Mouse (Mus musculus) midbrain, embryonic 14.5 days (tissue): Measurements from ENCODE around the gene Nme7. TPM values are rescaled to one million over a fixed set of nuclear protein-coding genes. Genes with fewer than 3 reads are reported as not detected.

Source experiments
- ATAC-seq: fragments of 200-750 bp; cut with Nextera tagmentation; 2 replicates; pipeline ENCODE4 v1.8.0; 2017; ENCODE audit warnings: moderate number of reproducible peaks, moderate library complexity; ENCODE audit not compliant: low FRiP score, low TSS enrichment
- DNase-seq: peaks from one replicate; pipeline ENCODE4 v3.0.0-alpha.2; 2015
- H3K27ac ChIP-seq: fragments of 300-500 bp; sonication (generic); replicated peaks from 2 replicates; pipeline ENCODE4 v1.5.1; 2014; ENCODE audit warnings: mild to moderate bottlenecking, low read depth, low read length, moderate library complexity
- H3K27me3 ChIP-seq: fragments of 300-500 bp; sonication (generic); 2 replicates; pipeline ENCODE4 v1.6.1; 2014; ENCODE audit warnings: low read length, control low read depth, mixed read lengths; ENCODE audit not compliant: control insufficient read depth, insufficient read depth
- H3K36me3 ChIP-seq: fragments of 300-500 bp; sonication (generic); 2 replicates; pipeline ENCODE4 v1.6.1; 2014; ENCODE audit warnings: low read length, control low read depth; ENCODE audit not compliant: control insufficient read depth, insufficient read depth
- H3K4me1 ChIP-seq: fragments of 300-500 bp; sonication (generic); 2 replicates; pipeline ENCODE4 v1.6.1; 2014; ENCODE audit warnings: mild to moderate bottlenecking, antibody characterized with exemption, low read length, control low read depth; ENCODE audit not compliant: control insufficient read depth, insufficient read depth
- H3K4me2 ChIP-seq: fragments of 300-500 bp; sonication (generic); 2 replicates; pipeline ENCODE4 v1.6.1; 2014; ENCODE audit warnings: mild to moderate bottlenecking, low read length, moderate library complexity
- H3K4me3 ChIP-seq: fragments of 300-500 bp; sonication (generic); replicated peaks from 2 replicates; pipeline ENCODE4 v1.5.1; 2014; ENCODE audit warnings: low read depth, low read length
- H3K9ac ChIP-seq: fragments of 300-500 bp; sonication (generic); replicated peaks from 2 replicates; pipeline ENCODE4 v1.6.1; 2014; ENCODE audit warnings: mild to moderate bottlenecking, low read length, moderate library complexity
- H3K9me3 ChIP-seq: fragments of 300-500 bp; sonication (generic); 2 replicates; pipeline ENCODE4 v1.6.1; 2016; ENCODE audit warnings: low read length, control low read depth, mixed read lengths; ENCODE audit not compliant: control insufficient read depth
- whole genome bisulfite sequencing: fragments of 180-500 bp; shearing (Covaris S2); extraction: QIAGEN DNeasy Blood & Tissue Kit; methylation state at CpG from one replicate; pipeline ENCODE4 v1.1.7; 2014; 5-methylcytosine and 5-hydroxymethylcytosine counted together
- polyA plus RNA-seq: library from polyadenylated mRNA; unstranded; fragments of >200 nt; fragmentation: Nextera tagmentation; extraction: Ambion mirVana; gene quantifications from 2 replicates; pipeline ENCODE4 v1.2.1, GENCODE M21; 2014

The Nme7 gene
- polyA plus RNA-seq, 1 experiment from 2014 or later, result 29.4 TPM

- peaks cover 8% of the 10 kb centered on the region for H3K4me1 ChIP-seq
- 66% methylated on average over 3 of the region's 3 CpGs for WGBS
- ATAC-seq (no peak), DNase-seq (no peak)
- no peaks in the 10 kb centered on the region for H3K9me3 ChIP-seq
- H3K4me3 ChIP-seq, result no peak overlapping the region
- H3K36me3 ChIP-seq, result no peaks in the 10 kb centered on the region
- no peaks in the 10 kb centered on the region for H3K27me3 ChIP-seq
- no peak overlapping the region for H3K9ac ChIP-seq
- H3K27ac ChIP-seq, result no peak overlapping the region
- H3K4me2 ChIP-seq, result no peak overlapping the region
Observed at GRCm38 (mm10) chr1:164357995-164358394, 54.1 kb downstream of the Nme7 start.

- H3K4me3 ChIP-seq, result no peak overlapping the region
- peaks cover 10% of the 10 kb centered on the region for H3K4me1 ChIP-seq
- H3K36me3 ChIP-seq, result no peaks in the 10 kb centered on the region
- no peak; the same call in 1 of the 2 replicates for ATAC-seq
- WGBS, result 10% methylated on average over 2 of the region's 2 CpGs
- no peak overlapping the region for H3K9ac ChIP-seq
- no peak overlapping the region for H3K27ac ChIP-seq
- no peaks in the 10 kb centered on the region for H3K9me3 ChIP-seq
- DNase-seq, result peak; percentile 50
- no peak overlapping the region for H3K4me2 ChIP-seq
- H3K27me3 ChIP-seq, result no peaks in the 10 kb centered on the region
Observed at GRCm38 (mm10) chr1:164361997-164362396, 58.1 kb downstream of the Nme7 start.

DNA sequence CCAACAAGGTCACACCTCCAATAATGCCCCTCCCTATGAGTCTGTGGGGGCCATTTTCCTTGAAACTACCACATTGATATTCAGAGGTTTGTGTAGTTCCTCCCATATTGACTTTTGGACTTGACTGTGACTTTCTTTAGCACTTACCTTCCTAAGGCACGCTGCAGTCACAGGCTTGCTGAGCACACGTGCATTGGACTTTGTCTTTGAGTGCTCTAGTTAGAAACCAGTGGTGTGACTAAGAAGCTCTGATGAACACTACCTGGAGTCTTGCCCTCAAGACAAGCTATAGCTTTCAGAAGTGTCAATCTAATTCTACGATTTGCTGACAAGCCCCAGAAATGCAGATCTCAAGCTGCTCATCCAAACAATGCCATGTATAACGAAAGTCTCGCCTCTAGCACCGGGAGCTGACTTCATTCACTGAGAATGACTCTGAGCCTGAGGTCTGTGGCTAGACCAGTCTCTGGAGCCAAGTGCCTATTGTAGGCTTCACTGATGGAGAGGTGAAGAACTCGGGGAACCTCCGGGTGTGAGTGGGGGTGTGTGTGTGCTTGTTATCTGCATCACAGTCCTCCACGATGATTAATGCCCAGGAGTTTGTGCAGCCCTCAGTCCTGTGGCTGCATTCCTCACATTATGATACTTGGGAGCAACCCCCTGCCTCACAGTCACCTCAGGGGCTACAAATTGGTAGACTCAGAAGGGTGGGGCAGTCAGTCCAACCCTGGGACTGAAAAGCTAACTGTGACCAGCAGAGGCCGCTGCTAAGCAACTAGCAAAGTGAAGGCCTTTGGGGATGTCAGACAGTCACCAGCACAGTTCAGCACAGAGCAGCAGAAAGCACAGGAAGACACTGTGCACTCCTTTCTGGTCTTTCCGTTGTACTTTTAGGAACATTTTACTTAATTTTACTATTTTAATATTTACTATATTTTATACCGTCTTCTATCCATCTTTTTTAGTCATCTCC, 62.5 kb downstream of the Nme7 start:
- Histone ChIP-seq H3K9ac (no peak overlapping the region), H3K4me2 (no peak overlapping the region), H3K4me1 (peaks cover 10% of the 10 kb centered on the region), H3K4me3 (no peak overlapping the region), H3K27me3 (no peaks in the 10 kb centered on the region), H3K9me3 (no peaks in the 10 kb centered on the region), H3K27ac (no peak overlapping the region), H3K36me3 (no peaks in the 10 kb centered on the region)
- 77% methylated on average over 12 of the region's 12 CpGs for WGBS
- DNase-seq, result peak; percentile 81
- peak; percentile 62; the same call in 1 of the 2 replicates for ATAC-seq

DNA sequence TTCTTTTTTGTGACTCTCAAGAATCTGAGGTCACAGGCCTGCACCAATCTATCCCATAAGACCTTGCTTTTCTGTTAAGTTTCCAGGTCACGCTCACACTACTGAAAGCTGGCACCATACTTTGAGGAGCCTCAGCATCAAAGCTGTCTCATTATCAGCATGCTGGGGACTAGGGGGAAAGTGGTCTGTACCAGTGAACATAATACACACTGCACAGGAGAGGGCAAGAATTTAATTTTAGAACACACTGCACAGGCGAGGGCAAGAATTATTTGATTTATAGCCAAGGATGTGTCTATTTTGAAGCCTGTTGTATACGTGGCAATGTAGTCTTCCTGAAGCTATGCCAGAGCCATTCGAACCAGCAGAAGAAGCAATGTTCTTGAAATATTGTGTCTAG, 64.2 kb downstream of the Nme7 start:
- H3K9ac ChIP-seq, result no peak overlapping the region
- H3K4me3 ChIP-seq, result no peak overlapping the region
- no peak for DNase-seq
- peaks cover 4% of the 10 kb centered on the region; the same call in 1 of the 2 replicates for H3K36me3 ChIP-seq
- H3K4me1 ChIP-seq, result 0 out of 2 replicates have a peak, but pooled peaks cover under 1% of the 10 kb centered on the region
- no peak overlapping the region for H3K4me2 ChIP-seq
- H3K9me3 ChIP-seq, result no peaks in the 10 kb centered on the region
- no peak for ATAC-seq
- 90% methylated on average over 4 of the region's 4 CpGs for WGBS
- no peaks in the 10 kb centered on the region for H3K27me3 ChIP-seq
- H3K27ac ChIP-seq, result no peak overlapping the region

DNA sequence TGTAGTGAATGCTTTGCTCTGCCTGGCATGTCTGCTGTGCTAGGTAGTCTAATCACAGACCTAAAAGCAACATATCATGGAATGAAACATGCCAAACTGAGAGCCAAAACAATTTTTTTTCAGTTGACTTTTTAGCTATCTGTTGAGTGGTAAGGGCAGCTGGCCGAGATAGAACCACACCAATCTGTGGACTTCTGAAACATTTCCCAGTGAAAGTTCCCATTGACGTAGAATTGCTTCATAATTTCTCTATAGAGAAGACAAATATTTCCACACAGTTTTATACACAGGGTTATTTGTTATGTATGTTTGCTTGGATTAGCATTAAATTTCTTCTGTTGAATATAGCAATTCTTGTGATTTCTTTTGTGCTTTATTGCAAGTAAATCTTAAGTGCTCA, 65.9 kb downstream of the Nme7 start:
- H3K36me3 ChIP-seq, result peaks cover 4% of the 10 kb centered on the region; the same call in 1 of the 2 replicates
- 96% methylated on average over 2 of the region's 2 CpGs for WGBS
- DNase-seq, result no peak
- H3K4me2 ChIP-seq, result no peak overlapping the region
- ATAC-seq, result no peak
- H3K9ac ChIP-seq, result no peak overlapping the region
- no peak overlapping the region for H3K27ac ChIP-seq
- no peaks in the 10 kb centered on the region for H3K4me1 ChIP-seq
- H3K9me3 ChIP-seq, result no peaks in the 10 kb centered on the region
- no peaks in the 10 kb centered on the region for H3K27me3 ChIP-seq
- H3K4me3 ChIP-seq, result no peak overlapping the region

- no peak for DNase-seq
Observed at GRCm38 (mm10) chr1:164373029-164373428, 69.1 kb downstream of the Nme7 start.

GRCm38 (mm10) chr1:164374020-164374419, 70.1 kb downstream of the Nme7 start:
- 86% methylated on average over 7 of the region's 7 CpGs for WGBS
- no peak for DNase-seq
- Histone ChIP-seq H3K27ac (no peak overlapping the region), H3K36me3 (peaks cover 4% of the 10 kb centered on the region; the same call in 1 of the 2 replicates), H3K27me3 (no peaks in the 10 kb centered on the region), H3K4me1 (no peaks in the 10 kb centered on the region), H3K4me3 (no peak overlapping the region), H3K9me3 (no peaks in the 10 kb centered on the region), H3K9ac (no peak overlapping the region), H3K4me2 (no peak overlapping the region)
- no peak for ATAC-seq

More at GRCm38 (mm10) chr1:164373029-164373428, 69.1 kb downstream of the Nme7 start:
- no peaks in the 10 kb centered on the region for H3K4me1 ChIP-seq
- H3K27me3 ChIP-seq, result no peaks in the 10 kb centered on the region
- H3K4me2 ChIP-seq, result no peak overlapping the region
- ATAC-seq, result no peak
- no peak overlapping the region for H3K9ac ChIP-seq
- no peak overlapping the region for H3K27ac ChIP-seq
- H3K9me3 ChIP-seq, result no peaks in the 10 kb centered on the region
- WGBS, result 89% methylated on average over 7 of the region's 7 CpGs
- peaks cover 4% of the 10 kb centered on the region; the same call in 1 of the 2 replicates for H3K36me3 ChIP-seq
- H3K4me3 ChIP-seq, result no peak overlapping the region

GRCm38 (mm10) chr1:164375626-164376025, 71.7 kb downstream of the Nme7 start:
- no peak overlapping the region for H3K4me2 ChIP-seq
- H3K9ac ChIP-seq, result no peak overlapping the region
- WGBS, result 96% methylated on average over 9 of the region's 9 CpGs
- H3K27me3 ChIP-seq, result no peaks in the 10 kb centered on the region
- DNase-seq, result no peak
- H3K9me3 ChIP-seq, result no peaks in the 10 kb centered on the region
- H3K27ac ChIP-seq, result no peak overlapping the region
- no peak overlapping the region for H3K4me3 ChIP-seq
- H3K36me3 ChIP-seq, result peaks cover 4% of the 10 kb centered on the region; the same call in 1 of the 2 replicates
- no peaks in the 10 kb centered on the region for H3K4me1 ChIP-seq
- no peak for ATAC-seq
